Mouse (Mus musculus) adrenal gland, postnatal 4 days (tissue): ENCODE data around the gene Slc38a9. TPM values are rescaled to one million over a fixed set of nuclear protein-coding genes. Genes with fewer than 3 reads are reported as not detected.

ENCODE experiments used
- DNase-seq, 2 experiments: peaks; one replicate each; pipeline ENCODE4 v3.0.0; 2021 to 2022; ENCODE audit warnings: low spot score in 2 of 2, mixed read lengths in 2 of 2
- total RNA-seq, 2 experiments: library from RNA; stranded (reverse); gene quantifications; 2 replicates each; pipeline ENCODE4 v1.2.3; 2021

The Slc38a9 gene
- total RNA-seq, 2 experiments from 2014 or later: 36.8 to 38.6 TPM

GRCm38 (mm10) chr13:112763531-112764091 lies 103.1 kb downstream of the Slc38a9 start:
- no peak for DNase-seq

GRCm38 (mm10) chr13:112764556-112764955 lies 104.0 kb downstream of the Slc38a9 start:
- no peak for DNase-seq

DNA sequence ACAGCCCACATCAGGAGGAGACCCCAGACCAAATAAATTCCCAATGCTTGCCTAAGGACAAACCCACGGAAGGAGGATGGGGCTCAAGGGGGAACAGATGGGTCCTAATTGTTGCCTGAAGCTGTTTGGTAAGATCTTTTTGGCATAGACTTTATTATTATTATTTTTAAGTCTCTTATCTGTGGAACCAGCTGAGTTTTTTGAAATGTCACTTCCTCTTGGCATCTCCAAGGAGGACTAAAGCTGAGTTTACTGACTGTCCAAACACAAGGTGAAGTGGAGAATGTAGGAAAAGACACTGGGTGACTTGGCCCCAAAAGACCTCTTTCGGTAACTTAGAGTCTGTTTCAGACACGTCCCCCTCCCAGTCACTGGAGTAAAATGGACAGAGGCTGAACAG lies 105.1 kb downstream of the Slc38a9 start:
- DNase-seq: no peak

- DNase-seq: peak in 1 of 2 experiments; percentile 43
Measured at GRCm38 (mm10) chr13:112770528-112771328, 110.2 kb downstream of the Slc38a9 start.

DNA sequence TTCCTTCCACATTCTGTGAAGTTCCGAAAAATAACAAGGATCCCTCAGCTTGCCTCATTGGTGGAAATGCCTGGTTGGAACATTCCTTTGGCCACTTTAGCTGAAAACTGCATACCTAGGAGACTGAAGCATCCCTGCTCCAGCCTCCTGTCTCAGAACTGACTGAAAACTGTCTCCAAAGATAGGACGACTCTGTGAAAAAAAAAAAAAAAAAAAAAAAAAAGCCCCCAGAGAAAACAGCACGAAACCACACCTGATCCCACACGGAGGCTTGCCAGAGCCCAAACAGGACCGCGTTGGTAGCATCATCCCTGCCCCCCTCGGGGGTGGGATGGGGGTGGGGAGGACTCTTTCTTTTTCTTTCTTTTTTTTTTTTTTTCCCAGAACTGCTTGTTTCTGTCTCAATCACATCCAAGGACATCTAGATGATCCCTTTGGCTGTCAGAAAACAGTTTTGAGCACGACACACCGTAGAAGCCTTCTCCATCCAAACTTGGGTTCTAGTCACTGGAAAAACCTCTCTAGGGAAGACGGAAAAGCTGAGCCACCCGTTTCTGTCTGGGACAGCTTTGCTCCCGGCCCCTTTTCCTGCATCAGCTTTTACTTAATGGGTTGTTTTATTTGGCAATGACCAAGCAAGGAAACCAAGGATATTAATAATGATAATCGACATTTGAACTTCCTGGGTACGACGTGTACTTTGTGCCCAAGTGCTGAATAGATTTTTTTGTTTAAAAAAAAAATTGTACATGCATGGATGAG lies 111.1 kb downstream of the Slc38a9 start:
- DNase-seq: no peak

DNA sequence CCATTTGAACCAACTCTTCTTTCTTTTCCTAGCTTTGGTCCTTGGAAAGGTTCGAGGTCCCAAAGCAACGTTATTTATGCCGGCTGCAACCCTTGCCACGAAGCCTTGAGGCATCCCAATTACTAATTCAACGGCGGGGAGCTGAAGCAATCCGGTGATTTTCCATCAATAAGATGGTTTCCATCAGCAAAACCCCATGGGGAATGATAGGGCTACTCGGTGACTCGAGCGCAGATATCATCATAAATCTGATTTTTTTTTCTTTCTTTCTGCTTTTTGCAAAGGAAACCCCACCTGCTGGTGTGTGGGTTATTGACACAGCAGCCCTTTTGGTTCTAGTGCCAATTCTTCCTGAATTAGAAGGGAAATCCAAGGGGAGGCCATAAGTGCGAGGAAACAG lies 111.7 kb downstream of the Slc38a9 start:
- no peak for DNase-seq

DNA sequence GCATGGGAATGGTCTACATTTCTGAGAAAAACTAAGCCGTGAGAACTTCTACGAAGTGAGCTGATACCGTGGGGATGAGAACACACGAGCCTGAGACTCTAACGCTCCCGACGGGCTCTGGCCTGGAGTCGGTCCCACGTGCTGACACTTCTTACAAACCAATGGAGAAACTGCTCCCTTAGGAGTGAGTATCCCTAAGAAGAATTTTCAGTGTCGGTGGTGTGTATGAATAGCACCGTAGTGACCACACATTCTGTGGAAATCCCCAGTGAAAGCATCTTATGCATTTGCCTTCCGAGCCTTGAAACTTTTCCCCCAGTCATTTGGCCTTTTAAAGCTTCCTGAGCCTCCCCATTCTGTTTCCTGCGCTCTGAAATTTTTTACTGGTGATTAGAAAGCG lies 112.3 kb downstream of the Slc38a9 start:
- DNase-seq: no peak

DNA sequence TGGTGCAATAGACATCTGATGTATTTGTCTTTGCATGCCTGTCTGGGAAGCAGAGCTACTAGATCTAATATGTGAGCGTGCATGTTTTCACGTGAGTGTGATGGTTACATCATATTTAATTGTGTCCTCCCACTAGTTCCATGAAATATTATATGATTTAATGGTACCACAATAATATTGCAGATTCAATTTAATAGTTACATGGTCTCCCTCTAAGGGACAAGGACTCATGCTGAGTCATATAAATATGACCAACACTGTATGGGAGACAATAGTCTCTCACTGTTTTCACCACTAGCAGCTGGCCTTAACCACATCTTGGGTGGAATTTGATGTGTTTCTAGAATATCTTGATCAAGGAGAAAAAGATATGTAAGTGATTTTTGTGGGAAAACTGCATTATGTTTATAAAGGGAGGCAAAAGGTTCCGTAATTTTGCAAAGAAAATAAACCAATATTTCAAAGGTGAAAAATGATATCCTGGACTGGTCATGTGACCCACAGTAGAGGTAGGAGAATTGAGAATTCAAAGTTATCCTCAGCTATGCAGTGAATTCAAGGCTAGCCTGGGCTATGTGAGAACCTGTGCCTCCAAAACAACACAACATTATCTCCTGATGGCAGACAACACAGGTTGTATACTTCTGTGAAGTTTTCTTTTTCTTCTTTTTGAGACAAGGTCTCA lies 113.6 kb downstream of the Slc38a9 start:
- no peak for DNase-seq

GRCm38 (mm10) chr13:112775856-112776255 lies 115.3 kb downstream of the Slc38a9 start:
- no peak for DNase-seq

GRCm38 (mm10) chr13:112778407-112778806 lies 117.9 kb downstream of the Slc38a9 start:
- DNase-seq: no peak

DNA sequence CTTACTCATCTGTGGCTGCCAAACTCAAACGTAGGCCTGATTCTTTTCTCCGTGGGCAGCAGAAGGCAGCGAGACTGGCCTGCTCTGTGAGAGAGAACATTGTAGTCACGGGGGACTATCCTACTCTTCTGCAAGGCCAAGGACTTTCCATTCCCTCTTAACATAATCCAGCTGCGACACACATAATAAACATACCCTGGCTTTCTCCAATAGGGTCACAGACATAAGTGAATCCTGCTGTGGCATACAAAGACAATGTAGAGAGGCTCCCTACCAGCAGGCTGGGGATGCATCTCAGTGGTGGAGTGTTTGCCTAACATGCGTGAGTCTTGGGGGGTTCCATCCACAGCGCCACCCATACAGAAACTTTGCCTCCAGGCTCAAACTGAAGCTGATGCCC lies 124.8 kb downstream of the Slc38a9 start:
- no peak for DNase-seq

GRCm38 (mm10) chr13:112786142-112786541 lies 125.6 kb downstream of the Slc38a9 start:
- no peak for DNase-seq

DNA sequence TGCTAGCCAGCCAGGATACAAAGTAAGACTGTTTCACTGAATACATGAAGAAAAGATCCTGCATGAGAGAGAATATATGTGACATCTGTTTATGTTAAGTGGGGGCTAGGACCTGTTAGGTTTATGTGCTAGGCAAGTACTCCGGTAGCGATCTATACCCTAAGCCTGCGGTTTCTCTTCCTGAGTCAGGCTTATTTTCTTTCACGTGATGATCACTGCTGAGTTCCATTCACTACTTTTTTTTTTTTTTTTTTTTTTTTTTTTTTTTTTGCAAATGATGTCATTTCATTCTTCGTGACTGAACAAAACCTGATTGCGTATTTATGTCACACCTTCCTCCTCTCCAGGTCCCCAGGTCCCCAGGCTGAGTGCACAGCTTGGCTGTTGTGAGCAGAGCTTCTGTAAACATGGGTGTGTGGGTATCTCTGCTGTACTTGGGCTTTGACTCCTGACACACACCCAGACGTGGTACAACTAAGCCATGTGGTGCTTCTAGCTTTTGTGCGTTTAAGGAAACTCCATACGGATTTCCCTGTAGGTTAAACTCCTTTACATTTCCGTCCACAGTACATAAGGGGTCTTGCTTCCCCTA lies 126.5 kb downstream of the Slc38a9 start:
- DNase-seq: no peak

Other genes starting within 250 kb of the Slc38a9 start
- 100 to 1,000 TPM; 278 to 288 TPM for gene Il6st, start 196.7 kb upstream of the Slc38a9 start, total RNA-seq
- gene Il31ra, start 66.4 kb upstream of the Slc38a9 start, total RNA-seq: under 1 TPM; 0.48 to 0.76 TPM
- 1 to 10 TPM in 1 of 2 experiments, under 1 TPM in 1; 0.79 to 1.2 TPM for gene Ddx4, start 8.3 kb upstream of the Slc38a9 start, total RNA-seq
- gene Plpp1, start 140.0 kb downstream of the Slc38a9 start, total RNA-seq: 100 to 1,000 TPM; 194 to 213 TPM